Mouse (Mus musculus) brain, embryonic 14.5 days (tissue): Measurements from ENCODE around the gene Dgkz. TPM values are rescaled to one million over a fixed set of nuclear protein-coding genes. Genes with fewer than 3 reads are reported as not detected.

ENCODE experiments used
- DNase-seq: peaks from one replicate; pipeline ENCODE4 v3.0.0-alpha.2; 2011; ENCODE audit warnings: low read depth
- CTCF ChIP-seq: fragments of 200-500 bp; IDR thresholded peaks from 2 replicates; pipeline ENCODE4 v1.5.1; 2012; ENCODE audit warnings: inconsistent platforms, mild to moderate bottlenecking, moderate library complexity, borderline replicate concordance; ENCODE audit not compliant: insufficient read depth, insufficient read length; ENCODE audit errors: extremely low read depth
- POLR2A ChIP-seq: fragments of 200-500 bp; IDR thresholded peaks from 2 replicates; pipeline ENCODE4 v1.6.1; 2012; ENCODE audit warnings: mild to moderate bottlenecking, inconsistent platforms, borderline replicate concordance; ENCODE audit not compliant: poor library complexity, insufficient read depth, insufficient read length, severe bottlenecking; ENCODE audit errors: extremely low read depth
- polyA plus RNA-seq: library from polyadenylated mRNA; depleted of rRNA; stranded (reverse); fragments of >200 nt; gene quantifications from 2 replicates; pipeline ENCODE4 v1.2.3, GENCODE M21; 2012

The Dgkz gene
- polyA plus RNA-seq, 1 experiment: 102 TPM

GRCm38 (mm10) chr2:91971231-91972097 is 4.2 kb downstream of the Dgkz start:
- DNase-seq: peak; percentile 83
- TF ChIP-seq CTCF: no peak
- TF ChIP-seq POLR2A: no peak

GRCm38 (mm10) chr2:91967962-91968361 is 7.7 kb downstream of the Dgkz start:
- no peak for DNase-seq
- no peak for TF ChIP-seq POLR2A
- TF ChIP-seq CTCF: no peak

- DNase-seq: no peak
- TF ChIP-seq POLR2A (no peak), CTCF (no peak)
Observed at GRCm38 (mm10) chr2:91966367-91966766, 9.3 kb downstream of the Dgkz start.

GRCm38 (mm10) chr2:91965417-91965816 is 10.2 kb downstream of the Dgkz start:
- DNase-seq: no peak

GRCm38 (mm10) chr2:91964610-91965204 is 11.0 kb downstream of the Dgkz start:
- no peak for TF ChIP-seq CTCF
- no peak for DNase-seq

More at GRCm38 (mm10) chr2:91965417-91965816, 10.2 kb downstream of the Dgkz start:
- no peak for TF ChIP-seq POLR2A
- no peak for TF ChIP-seq CTCF

GRCm38 (mm10) chr2:91963443-91963932 is 12.2 kb downstream of the Dgkz start:
- TF ChIP-seq CTCF: peak; percentile 90
- TF ChIP-seq POLR2A: peak; percentile 93
- peak; percentile 96 for DNase-seq

GRCm38 (mm10) chr2:91962864-91963401 is 12.7 kb downstream of the Dgkz start:
- TF ChIP-seq POLR2A (no peak), CTCF (no peak)
- DNase-seq: no peak

GRCm38 (mm10) chr2:91961901-91962761 is 13.5 kb downstream of the Dgkz start:
- DNase-seq: no peak
- TF ChIP-seq CTCF (no peak), POLR2A (no peak)

- no peak for DNase-seq
Observed at GRCm38 (mm10) chr2:91960459-91960858, 15.2 kb downstream of the Dgkz start.

GRCm38 (mm10) chr2:91959544-91960410 is 15.9 kb downstream of the Dgkz start:
- TF ChIP-seq POLR2A (no peak), CTCF (no peak)
- no peak for DNase-seq

More at GRCm38 (mm10) chr2:91960459-91960858, 15.2 kb downstream of the Dgkz start:
- TF ChIP-seq POLR2A (no peak), CTCF (no peak)

GRCm38 (mm10) chr2:91958701-91959457 is 16.8 kb downstream of the Dgkz start:
- DNase-seq: peak; percentile 61

More at GRCm38 (mm10) chr2:91958701-91959457, 16.8 kb downstream of the Dgkz start:
- TF ChIP-seq CTCF (peak; percentile 78), POLR2A (no peak)
